Mouse (Mus musculus): ENCODE data around the gene Tpx2. TPM values are rescaled to one million over a fixed set of nuclear protein-coding genes. Genes with fewer than 3 reads are reported as not detected.

Tpx2 gene
- total RNA-seq, 2 experiments from 2014 or later: 22.2 to 24.0 TPM

- no peak for DNase-seq (ENCODE audit: low spot score in 2 of 2)
These were observed 11.7 kb downstream of the Tpx2 start for GRCm38 (mm10) chr2:152859501-152859900.

DNA sequence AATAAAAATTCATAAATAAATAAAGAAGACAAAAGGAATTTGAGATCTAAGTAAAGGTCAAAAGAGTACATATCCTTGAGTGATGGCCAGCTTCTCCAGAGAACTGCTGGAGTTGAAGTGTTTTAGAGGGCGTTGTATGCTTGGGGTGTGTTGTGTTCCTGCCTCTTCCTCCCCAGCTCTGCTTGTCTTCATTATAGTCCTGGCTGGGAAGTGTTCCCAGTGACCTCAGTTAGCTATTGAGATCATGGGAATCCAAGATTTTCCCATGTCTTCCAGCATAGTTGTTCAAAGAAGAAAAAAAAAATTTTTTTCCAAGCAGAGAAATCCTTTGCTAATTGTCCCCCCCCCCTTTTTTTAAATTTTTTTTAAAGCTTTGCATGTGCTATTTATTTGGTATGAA, 14.1 kb downstream of the Tpx2 start:
- DNase-seq (ENCODE audit: low spot score in 2 of 2): peak in 1 of 2 experiments; percentile 15

DNA sequence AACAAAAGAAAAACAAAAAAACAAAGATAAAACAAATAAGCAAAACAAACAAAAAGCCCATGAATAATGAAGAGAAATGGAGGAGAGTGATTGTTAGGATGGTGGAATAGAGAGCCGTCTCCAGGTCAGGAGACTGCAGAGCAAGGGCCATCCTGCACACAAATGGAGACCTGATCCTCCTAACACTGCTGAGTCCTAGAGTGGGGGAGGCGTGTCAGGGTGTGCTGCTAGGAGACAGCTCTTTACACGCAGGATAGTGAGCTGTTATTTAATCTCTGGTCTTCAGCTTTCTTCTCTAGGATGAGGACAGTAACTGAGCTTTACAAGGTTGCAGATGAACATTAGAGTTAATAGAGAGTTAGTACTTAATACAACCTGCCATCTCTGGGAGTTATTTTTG, 14.9 kb downstream of the Tpx2 start:
- no peak for DNase-seq (ENCODE audit: low spot score in 2 of 2)

DNA sequence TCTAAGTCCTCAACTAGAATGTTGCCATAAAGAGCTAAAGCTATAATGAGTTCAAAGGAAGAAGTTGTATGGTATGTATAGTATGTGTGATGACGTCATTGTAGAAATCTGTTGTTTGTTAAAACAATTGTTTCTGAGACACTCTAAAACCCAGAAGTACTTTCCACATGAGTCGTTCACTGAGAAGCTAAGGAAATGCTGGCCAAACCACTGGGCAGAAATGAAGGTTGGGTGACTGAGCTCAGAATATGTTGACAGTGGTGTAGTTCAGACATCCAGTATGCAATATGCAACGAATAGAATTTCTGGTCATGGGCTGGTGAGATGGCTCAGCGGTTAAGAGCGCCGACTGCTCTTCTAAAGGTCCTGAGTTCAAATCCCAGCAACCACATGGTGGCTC, 15.6 kb downstream of the Tpx2 start:
- DNase-seq (ENCODE audit: low spot score in 2 of 2): no peak

GRCm38 (mm10) chr2:152878239-152878638, 30.5 kb downstream of the Tpx2 start:
- no peak for DNase-seq (ENCODE audit: low spot score in 2 of 2)

DNA sequence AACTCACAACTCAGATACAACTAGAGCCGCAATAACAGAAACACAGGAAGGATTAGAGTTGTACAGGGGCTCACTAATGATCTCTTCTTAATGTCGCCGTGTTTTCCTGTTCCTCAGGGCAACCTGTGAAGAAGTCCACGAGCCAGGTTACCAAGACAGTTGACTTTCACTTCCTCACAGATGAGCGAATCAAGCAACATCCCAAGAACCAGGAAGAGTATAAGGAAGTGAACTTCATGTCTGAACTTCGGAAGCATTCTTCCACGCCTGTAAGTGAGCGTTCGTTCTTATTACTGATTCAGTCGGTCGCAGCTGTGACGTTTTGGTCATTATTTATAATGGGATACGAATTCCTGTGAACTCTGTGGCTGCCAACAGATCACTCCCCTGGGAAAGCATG, 33.1 kb downstream of the Tpx2 start:
- no peak for DNase-seq (ENCODE audit: low spot score in 2 of 2)

DNA sequence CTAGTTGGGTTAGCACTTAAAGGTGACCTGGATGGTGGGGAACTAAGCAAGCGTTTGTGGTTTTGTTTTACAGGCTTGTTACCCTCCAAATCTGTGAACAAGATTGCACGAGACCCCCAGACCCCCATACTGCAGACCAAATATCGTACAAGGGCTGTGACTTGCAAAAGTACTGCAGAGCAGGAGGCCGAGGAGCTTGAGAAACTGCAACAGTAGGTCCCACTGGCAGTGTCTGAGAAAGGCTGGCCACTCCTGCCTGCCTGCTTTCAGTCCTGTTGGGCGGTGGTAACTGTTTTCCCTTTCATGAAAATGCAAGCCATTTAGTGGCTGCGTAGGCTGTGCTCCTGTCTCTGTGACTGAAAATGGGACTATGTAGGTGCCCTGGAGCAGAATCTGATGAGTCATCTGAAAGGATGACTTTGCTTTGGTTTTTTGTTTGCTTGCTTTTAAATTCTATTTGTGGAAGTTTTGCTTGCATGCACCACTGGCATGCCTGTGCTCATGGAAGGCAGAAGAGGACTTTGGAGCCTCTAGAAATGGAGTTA, 36.4 kb downstream of the Tpx2 start:
- no peak for DNase-seq (ENCODE audit: low spot score in 2 of 2)

DNA sequence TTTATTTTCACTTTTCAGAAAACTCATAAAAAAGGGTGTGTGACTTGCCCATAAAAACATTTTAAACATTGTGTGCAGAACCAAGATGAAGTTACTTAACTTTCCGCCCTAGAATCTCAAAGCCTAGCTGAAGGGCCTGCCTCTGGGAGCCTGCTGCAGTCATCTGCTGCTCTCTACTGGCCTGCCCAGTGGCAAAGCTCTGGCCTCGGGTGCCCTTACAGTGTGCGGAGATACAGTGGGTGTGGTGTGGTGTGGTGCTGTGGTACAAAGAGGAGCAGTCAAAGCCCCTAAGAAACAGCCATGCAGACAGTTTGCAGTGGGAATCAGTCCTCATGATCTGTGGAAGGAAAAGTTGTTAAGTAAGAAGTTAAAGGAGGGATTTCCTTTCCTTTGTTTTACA, 39.5 kb downstream of the Tpx2 start:
- no peak for DNase-seq (ENCODE audit: low spot score in 2 of 2)

GRCm38 (mm10) chr2:152888774-152889173, 41.0 kb downstream of the Tpx2 start:
- no peak for DNase-seq (ENCODE audit: low spot score in 2 of 2)

- DNase-seq (ENCODE audit: low spot score in 2 of 2): no peak
These were observed 48.1 kb downstream of the Tpx2 start for GRCm38 (mm10) chr2:152895834-152896233.

DNA sequence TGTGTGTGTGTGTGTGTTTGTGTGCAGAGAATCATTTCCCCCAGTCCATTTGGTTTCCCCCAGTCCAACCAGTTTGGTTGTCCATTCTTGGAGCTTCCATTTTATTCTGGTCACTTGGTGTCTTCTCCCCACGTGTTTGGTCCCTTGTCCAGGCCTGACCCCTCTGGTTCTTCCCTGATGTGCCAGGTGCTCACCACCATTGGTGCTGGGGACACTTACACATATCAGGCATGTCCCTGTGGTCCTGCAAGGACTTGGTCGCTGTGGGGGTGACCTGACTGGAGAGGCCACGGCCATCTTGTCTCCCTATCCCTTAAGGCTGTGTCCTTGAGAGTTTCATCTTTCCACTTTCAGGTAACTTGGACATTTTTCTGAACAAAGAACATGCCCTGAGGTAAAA, 49.2 kb downstream of the Tpx2 start:
- DNase-seq (ENCODE audit: low spot score in 2 of 2): no peak

DNA sequence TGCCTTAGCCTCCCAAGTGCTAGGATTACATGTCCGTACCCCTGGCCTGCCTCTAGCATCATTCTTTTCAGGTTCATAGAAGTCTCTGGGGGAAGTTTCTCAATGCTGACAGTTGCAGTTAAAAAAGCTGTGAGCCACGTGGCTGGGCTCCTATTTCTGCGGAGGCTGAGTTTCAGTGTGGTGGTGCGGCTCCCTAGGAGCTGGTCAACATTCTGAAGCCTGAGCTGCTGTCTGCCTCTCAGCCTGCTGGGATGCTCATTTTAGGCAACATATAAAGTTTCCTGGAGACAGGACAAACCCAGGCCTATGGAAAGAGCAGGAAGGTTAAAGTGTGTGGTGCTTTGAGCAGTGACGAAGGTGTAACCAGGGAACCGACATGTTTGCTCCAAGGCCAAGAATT, 51.2 kb downstream of the Tpx2 start:
- DNase-seq (ENCODE audit: low spot score in 2 of 2): no peak

DNA sequence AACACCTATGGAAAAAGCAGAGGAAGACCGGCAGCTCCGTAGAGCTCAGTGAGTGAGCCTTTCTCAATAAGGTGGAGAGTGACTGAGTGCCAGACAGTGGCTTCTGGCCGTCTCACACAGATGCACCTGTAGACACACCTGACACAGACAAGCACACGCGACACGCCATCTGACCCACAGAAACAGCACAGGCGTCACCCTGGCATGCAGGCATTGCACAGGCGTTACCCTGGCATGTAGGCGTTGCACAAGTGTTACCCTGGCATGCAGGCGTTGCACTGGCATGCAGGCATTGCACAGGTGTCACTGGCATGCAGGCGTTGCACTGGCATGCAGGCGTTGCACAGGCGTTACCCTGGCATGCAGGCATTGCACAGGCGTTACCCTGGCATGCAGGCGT, 53.5 kb downstream of the Tpx2 start:
- no peak for DNase-seq (ENCODE audit: low spot score in 2 of 2)

- no peak for DNase-seq (ENCODE audit: low spot score in 2 of 2)
These were observed 54.9 kb downstream of the Tpx2 start for GRCm38 (mm10) chr2:152902658-152903057.

GRCm38 (mm10) chr2:152903586-152903985, 55.8 kb downstream of the Tpx2 start:
- DNase-seq (ENCODE audit: low spot score in 2 of 2): no peak

GRCm38 (mm10) chr2:152904127-152904643, 56.4 kb downstream of the Tpx2 start:
- no peak for DNase-seq (ENCODE audit: low spot score in 2 of 2)

DNA sequence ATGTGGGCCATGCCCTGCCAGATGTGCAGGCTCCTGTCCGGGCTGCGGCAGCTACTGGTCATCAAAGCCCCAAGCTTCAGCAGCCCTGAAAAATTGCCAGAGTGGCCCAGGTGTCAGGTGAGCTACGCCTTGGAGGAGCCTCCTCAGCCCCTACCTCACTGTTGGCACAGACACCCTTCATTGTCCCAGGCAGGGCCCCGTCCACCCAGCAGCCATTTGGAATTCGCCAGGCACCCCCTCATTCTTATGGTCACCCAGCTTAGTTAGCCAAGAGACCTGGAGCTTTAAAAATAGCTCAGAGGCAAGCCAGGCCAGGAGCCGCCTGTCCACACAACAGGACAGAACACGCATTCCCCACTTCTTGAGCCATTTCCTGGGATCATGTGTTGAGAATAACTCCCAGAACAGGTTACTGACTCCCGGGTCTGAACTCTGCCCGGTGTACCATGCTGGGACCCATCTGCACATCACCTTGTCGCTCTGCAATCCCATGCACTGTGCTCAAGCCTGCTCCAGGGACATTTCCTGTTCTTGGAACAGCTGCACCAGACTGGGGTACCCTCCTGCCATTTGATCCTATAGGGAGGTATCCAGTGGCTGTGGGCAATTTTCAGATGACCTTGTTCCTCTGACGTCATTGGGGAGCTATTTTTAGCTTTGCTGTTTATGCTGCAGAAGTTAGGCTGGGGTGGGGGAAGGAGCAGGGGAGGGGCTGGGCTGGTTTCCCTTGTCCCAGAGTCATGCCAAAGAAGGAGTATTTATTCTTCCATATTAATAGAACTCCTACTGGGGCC, 57.5 kb downstream of the Tpx2 start:
- DNase-seq (ENCODE audit: low spot score in 2 of 2): no peak

DNA sequence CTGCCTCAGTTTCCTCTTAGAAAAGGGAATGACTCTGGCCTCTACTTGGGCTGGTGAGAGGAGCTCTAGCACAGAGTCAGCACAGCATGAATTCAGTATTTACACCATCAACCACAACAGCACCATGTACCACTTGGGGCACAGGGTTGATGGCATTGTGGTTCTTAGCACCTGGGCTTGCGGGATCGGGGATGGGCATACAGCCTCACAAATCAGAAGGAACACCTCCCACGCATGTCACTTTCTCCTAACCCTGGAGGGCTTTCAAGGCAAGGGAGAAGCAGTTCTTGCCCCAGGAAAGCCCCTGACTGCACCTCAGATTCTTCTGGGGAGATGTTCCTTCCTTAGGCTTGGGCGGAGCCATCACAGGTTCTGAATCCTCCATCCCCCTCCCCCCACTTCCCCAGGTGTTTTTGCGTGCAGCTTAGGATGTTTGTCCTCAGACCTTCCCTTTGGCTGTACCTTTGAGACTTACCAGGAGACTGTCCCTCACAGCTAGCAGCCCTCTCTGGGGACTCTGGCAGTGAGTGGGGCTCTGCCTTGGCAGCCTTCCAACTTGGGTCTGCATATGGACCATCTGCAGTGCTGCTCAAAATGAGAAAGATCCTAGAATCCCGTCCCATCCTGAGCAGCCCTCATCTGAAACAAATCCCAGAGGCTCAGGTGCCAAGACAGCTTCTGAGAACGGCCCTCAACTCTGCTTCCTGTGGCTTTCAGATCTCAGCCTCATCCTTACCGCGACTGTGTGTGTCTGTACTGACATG, 58.7 kb downstream of the Tpx2 start:
- DNase-seq (ENCODE audit: low spot score in 2 of 2): no peak

DNA sequence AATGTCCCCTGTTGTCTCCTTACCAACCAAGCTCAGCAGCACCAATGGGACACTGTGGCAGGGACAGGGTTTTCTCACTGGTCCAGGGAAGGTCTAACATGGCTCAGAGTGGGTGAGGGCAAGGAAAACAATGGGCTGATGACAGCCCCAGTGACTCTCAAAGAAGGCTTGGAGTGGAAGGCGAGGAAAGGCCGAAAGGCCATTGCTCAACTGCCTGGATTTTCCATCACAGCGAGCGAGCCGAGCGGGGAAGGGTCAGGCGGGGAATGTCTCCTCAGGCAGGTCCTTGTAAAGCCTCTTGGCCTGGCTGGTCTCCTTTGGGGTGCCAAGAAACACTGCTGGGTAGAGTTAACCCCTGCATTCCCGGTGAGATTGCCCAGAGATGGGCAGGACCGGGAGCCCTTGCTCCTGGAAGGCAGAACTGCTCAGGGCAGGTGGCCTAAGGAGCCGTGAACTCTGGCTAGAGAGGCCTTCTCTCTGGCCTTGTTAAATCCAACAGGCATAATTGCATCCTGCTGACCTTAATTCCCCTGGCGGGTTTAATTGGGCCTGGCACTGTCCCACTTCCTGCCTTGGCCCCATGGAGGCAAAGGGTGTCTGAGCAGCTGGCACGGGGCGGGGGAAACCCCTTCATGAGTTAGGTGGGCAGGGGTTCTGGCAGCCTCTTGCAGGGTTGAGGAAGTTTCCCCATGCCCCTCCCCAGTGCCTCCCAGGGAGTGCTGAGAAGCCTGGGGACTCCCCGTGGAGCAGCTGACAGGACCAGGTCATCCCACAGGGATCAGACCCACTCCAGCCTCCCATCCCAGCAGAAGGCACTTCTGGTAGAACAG, 59.6 kb downstream of the Tpx2 start:
- DNase-seq (ENCODE audit: low spot score in 2 of 2): no peak

DNA sequence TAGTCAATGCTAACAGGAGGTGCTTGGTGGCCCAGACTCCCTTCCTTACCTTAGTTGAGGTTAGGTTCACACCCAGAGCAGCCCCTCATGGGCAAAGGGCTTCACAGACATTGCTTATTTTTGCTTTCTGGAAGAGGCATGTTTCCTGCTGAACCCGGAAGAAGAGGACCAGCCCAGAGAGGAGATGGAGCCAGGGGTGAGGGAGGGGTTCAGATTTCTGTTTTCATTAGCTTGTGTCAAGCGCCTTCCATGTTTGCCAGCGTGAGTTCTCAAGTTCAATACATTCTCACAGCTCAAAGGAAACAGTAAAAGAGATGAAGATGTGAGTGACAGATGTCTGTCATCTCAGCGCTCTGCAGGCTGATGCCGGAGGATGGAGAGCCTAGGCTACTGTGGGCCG, 62.1 kb downstream of the Tpx2 start:
- no peak for DNase-seq (ENCODE audit: low spot score in 2 of 2)

DNA sequence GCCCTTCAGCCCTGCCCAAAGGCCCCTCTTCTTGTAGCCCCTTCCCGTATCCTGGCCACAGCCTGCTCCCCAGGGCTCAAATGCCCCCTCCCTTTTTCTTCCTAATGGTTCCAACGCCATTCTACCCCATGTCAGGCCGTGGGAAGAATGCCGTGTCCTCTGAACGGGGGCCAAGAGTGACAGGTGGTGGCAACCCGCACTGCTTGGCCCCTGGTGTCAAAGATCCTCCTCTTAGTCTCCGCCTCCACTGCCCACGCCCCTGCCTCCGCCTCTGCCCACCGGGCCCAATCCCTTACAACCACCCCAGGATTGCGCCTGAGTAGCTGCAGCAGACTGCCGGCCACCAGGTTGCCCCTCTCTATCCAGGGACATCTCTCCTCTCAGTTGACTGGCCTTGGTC, 63.3 kb downstream of the Tpx2 start, which contains the start of gene Mylk2:
Gene Mylk2 (plus strand): TSS at position 322 of the 400 bp plus-strand sequence.
- peak in 1 of 2 experiments; percentile 65 for DNase-seq (ENCODE audit: low spot score in 2 of 2)

Measured in gastrocnemius, postnatal 4 days (tissue).